Mouse (Mus musculus): ENCODE results near the gene Scand1. TPM values are rescaled to one million over a fixed set of nuclear protein-coding genes. Genes with fewer than 3 reads are reported as not detected.

Gene Scand1
- polyA plus RNA-seq, 1 experiment: 16.3 TPM

DNA sequence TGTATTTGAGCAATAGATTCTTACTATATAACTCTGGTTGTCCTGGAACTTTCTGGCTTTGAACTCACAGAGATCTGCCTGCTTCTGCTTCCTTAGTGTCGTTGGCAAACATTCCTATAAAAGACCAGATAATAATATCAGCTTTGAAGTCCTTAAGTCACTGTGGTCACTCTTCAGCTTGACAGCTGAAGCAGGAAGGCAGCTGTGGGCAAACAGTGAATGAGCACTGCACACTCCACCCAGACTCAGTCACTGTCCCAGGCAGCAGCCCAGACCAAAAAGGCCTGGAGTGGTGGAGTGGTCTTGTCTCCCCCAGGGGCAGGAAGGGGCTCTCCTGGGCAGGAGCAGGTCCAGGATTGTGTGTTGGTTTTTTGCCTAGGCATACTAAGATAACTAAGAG lies 20.5 kb downstream of the Scand1 start:
- no peaks in the 10 kb centered on the region for H3K4me1 ChIP-seq (ENCODE audit: control insufficient read depth, insufficient read depth, low read length)
- no peak overlapping the region for H3K4me3 ChIP-seq (ENCODE audit: insufficient read depth, low read length)
- TF ChIP-seq CTCF (IDR thresholded peaks at IDR 0.05; ENCODE audit: borderline replicate concordance, insufficient read depth, low read length) (no peak), POLR2A (IDR thresholded peaks at IDR 0.05; ENCODE audit: low read depth, low read length) (no peak)
- no peak overlapping the region for H3K27ac ChIP-seq (ENCODE audit: insufficient read depth, low read length)

DNA sequence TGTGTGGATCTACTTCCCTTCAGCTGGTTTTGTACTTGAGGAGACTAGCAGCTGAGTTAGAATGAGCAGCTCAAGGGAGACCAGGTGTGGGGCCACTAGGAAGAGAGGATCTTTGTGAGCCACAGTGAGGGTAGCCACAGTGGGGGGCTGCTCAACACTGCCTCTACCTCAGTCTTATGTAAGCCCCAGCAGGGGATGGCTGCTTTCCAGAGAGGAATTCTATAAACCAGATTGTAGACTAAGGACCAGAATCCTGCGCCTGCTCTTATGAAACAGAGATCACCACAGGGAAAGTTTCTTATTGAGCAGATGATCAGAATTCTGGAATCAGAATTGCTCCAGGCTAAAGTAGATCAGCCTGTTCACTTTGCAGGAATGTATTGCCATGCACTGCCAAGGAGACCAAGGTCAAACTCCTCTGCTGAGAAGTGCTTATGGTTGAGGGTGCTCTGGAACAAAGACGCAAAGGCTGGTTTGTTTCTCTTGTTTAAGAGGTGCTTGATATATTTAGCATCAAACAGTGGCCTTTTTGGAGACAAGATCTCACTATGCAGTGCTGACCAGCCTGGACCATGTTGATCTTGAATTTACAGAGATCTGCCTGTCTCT lies 22.8 kb downstream of the Scand1 start:
- TF ChIP-seq POLR2A (IDR thresholded peaks at IDR 0.05; ENCODE audit: low read depth, low read length) (no peak), CTCF (IDR thresholded peaks at IDR 0.05; ENCODE audit: borderline replicate concordance, insufficient read depth, low read length) (no peak)

DNA sequence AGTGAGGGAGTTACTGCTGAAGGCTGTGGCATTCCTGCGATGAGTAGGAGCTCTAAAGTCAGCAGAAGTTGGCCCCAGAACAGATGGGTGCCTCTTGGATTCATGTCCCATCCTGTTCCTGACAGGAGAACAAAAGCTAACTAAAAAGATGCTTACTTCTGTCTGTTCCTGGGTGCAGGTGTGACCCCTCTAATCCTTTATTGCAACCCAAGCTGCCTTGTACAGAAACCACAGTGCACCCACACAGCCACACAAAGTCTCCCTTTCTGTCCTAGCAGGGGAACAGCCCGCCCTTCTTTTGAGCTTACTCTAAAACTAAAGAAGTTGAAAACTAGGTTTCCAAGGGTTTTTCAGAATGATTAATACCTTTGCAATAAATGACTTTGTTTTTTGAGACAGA lies 24.3 kb downstream of the Scand1 start:
- Histone ChIP-seq H3K27ac (ENCODE audit: insufficient read depth, low read length) (no peak overlapping the region), H3K4me3 (ENCODE audit: insufficient read depth, low read length) (no peak overlapping the region), H3K4me1 (ENCODE audit: control insufficient read depth, insufficient read depth, low read length) (no peaks in the 10 kb centered on the region)
- no peak for TF ChIP-seq CTCF (IDR thresholded peaks at IDR 0.05; ENCODE audit: borderline replicate concordance, insufficient read depth, low read length)
- TF ChIP-seq POLR2A (IDR thresholded peaks at IDR 0.05; ENCODE audit: low read depth, low read length): no peak

More for the DNA sequence above, 22.8 kb downstream of the Scand1 start:
- Histone ChIP-seq H3K4me1 (ENCODE audit: control insufficient read depth, insufficient read depth, low read length) (no peaks in the 10 kb centered on the region), H3K27ac (ENCODE audit: insufficient read depth, low read length) (no peak overlapping the region), H3K4me3 (ENCODE audit: insufficient read depth, low read length) (no peak overlapping the region)

DNA sequence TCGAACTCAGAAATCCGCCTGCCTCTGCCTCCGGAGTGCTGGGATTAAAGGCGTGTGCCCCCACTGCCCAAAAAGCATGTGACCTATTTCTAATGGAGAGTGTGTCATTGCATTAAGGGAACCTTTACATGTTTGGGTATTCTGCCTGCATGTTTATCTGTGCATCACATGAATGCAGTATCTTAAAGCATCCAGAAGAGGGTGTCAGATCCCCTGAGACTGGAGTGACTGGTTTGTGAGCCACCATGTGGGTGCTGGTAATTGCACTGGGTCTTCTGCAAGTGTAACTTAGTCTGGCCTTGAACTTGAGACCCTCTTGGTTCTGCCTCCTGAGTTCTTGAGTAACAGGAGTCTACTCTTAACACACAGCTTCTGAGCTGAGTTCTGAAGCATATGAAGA lies 25.8 kb downstream of the Scand1 start:
- no peaks in the 10 kb centered on the region for H3K4me1 ChIP-seq (ENCODE audit: control insufficient read depth, insufficient read depth, low read length)
- H3K4me3 ChIP-seq (ENCODE audit: insufficient read depth, low read length): no peak overlapping the region
- TF ChIP-seq POLR2A (IDR thresholded peaks at IDR 0.05; ENCODE audit: low read depth, low read length) (no peak), CTCF (IDR thresholded peaks at IDR 0.05; ENCODE audit: borderline replicate concordance, insufficient read depth, low read length) (no peak)
- no peak overlapping the region for H3K27ac ChIP-seq (ENCODE audit: insufficient read depth, low read length)

DNA sequence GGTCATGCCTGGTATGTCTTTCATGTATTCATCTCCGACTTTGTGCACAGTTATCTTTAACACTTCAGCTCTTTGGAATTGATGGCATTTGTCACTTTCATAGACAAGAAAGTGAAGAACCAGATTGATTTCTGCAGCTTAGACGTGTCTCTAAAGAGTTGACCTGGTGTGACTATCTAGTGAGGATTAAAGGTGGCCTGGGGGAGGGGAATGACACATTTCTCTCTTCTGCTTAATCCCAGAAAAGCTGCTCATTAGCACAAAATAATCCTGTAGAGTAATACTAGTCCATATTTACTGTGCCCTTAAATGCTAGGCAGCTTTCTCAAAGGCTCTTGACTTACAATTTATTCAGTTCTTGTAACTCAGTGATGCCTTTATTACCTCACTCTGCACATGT lies 27.3 kb downstream of the Scand1 start:
- H3K4me1 ChIP-seq (ENCODE audit: control insufficient read depth, insufficient read depth, low read length): no peaks in the 10 kb centered on the region
- no peak for TF ChIP-seq CTCF (IDR thresholded peaks at IDR 0.05; ENCODE audit: borderline replicate concordance, insufficient read depth, low read length)
- no peak for TF ChIP-seq POLR2A (IDR thresholded peaks at IDR 0.05; ENCODE audit: low read depth, low read length)
- H3K4me3 ChIP-seq (ENCODE audit: insufficient read depth, low read length): no peak overlapping the region
- no peak overlapping the region for H3K27ac ChIP-seq (ENCODE audit: insufficient read depth, low read length)

DNA sequence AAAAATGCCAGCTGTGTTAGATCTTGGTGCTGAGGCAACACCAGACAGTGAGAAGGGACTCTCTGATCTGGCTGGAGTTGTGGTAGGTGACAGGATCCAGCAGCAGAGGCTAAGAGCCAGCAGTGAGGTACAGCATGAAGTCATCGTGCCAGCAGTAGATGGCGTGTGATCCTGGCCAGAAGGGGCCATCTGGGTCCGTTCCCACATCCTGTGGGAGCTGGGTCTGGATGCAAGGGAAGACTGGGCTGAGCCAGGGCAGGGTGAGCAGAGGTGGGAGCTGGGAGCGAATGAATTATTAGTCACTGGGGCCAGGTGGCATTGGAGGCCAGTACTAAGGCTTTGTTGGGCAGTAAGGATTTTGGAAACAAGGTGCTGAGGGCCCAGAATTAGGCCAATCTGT lies 31.3 kb downstream of the Scand1 start:
- Histone ChIP-seq H3K4me1 (ENCODE audit: control insufficient read depth, insufficient read depth, low read length) (no peaks in the 10 kb centered on the region), H3K4me3 (ENCODE audit: insufficient read depth, low read length) (no peak overlapping the region), H3K27ac (ENCODE audit: insufficient read depth, low read length) (no peak overlapping the region)
- TF ChIP-seq CTCF (IDR thresholded peaks at IDR 0.05; ENCODE audit: borderline replicate concordance, insufficient read depth, low read length) (no peak), POLR2A (IDR thresholded peaks at IDR 0.05; ENCODE audit: low read depth, low read length) (no peak)

DNA sequence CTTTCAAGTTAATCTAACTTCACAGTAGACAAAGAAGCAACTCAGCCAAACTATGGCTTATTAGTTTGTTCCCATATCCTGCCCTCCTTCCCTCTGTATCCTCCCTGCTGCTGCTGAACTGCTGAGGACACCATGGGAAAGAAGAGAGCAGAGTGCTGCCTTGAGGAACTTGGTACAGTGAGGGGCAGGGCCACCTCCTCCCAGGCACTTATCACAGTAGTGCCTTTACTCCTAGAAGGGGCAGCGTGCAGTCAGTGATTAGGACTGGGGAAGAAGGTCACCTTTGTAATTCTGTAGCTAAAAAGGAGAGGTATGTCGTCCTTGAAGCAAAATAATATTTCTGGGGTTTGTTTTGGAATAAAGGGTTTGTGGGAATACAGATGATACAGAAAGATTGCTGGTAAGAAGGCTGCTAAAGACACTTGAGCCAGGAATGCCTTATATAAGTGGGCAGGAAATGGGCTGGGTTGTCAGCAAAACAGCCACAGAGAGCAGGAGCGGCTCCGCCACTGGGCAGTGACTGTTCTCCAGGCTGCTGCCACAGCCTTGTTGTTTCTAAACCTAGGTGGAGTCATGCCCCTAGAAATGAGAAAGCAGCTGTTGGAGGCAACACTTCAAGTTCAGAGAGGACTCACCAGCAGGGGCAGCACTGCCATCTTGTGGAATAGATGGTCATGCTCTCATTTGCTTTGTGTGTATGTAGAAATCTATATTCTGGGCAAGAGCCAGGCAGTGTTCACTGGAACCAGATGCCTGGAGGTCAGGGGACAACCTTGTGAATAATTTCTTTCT lies 34.1 kb downstream of the Scand1 start:
- TF ChIP-seq CTCF (IDR thresholded peaks at IDR 0.05; ENCODE audit: borderline replicate concordance, insufficient read depth, low read length) (peak; percentile 77), POLR2A (IDR thresholded peaks at IDR 0.05; ENCODE audit: low read depth, low read length) (no peak)
- Histone ChIP-seq H3K4me3 (ENCODE audit: insufficient read depth, low read length) (no peak overlapping the region), H3K4me1 (ENCODE audit: control insufficient read depth, insufficient read depth, low read length) (no peaks in the 10 kb centered on the region), H3K27ac (ENCODE audit: insufficient read depth, low read length) (peak overlapping the region; percentile 20)

DNA sequence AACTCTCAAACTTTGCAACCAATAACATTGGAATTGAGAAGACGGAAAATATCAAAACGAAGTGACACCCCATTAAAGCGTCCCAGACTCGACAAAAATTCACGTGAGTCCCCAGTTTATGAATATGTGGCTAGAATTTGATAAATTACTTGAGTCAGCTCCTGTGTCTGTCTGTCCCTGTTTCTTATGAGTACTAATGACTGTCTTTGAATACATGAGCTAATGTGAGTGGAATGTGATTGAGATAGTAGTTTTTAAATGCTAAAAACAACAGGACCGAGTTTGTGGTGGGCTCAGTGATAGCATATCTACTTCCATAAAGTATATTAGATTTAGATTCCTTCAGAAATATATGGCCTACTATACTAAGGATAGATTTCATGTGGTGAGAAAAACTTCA lies 40.0 kb downstream of the Scand1 start:
- Histone ChIP-seq H3K4me3 (ENCODE audit: insufficient read depth, low read length) (no peak overlapping the region), H3K27ac (ENCODE audit: insufficient read depth, low read length) (no peak overlapping the region), H3K4me1 (ENCODE audit: control insufficient read depth, insufficient read depth, low read length) (no peaks in the 10 kb centered on the region)
- no peak for TF ChIP-seq CTCF (IDR thresholded peaks at IDR 0.05; ENCODE audit: borderline replicate concordance, insufficient read depth, low read length)
- no peak for TF ChIP-seq POLR2A (IDR thresholded peaks at IDR 0.05; ENCODE audit: low read depth, low read length)

DNA sequence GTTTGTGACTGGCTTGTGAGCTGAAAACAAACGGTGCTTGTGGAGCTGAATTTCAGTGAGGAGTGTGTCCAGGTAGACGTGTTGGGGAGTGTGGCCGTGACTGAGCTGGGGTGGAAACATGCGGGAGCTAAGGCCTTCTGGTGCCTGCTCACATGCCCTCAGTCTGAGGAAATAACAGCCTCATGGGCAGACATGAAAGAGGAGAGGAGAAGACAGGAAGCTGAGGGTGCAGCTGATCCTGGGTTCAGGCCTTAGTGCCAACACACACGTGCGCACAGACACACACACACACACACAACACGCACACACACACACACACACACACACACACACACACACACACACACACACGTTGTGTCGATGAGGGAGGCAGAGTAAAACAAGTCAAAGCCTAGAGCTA lies 44.9 kb downstream of the Scand1 start:
- Histone ChIP-seq H3K4me3 (ENCODE audit: insufficient read depth, low read length) (no peak overlapping the region), H3K4me1 (ENCODE audit: control insufficient read depth, insufficient read depth, low read length) (no peaks in the 10 kb centered on the region), H3K27ac (ENCODE audit: insufficient read depth, low read length) (no peak overlapping the region)
- TF ChIP-seq POLR2A (IDR thresholded peaks at IDR 0.05; ENCODE audit: low read depth, low read length) (no peak), CTCF (IDR thresholded peaks at IDR 0.05; ENCODE audit: borderline replicate concordance, insufficient read depth, low read length) (no peak)

DNA sequence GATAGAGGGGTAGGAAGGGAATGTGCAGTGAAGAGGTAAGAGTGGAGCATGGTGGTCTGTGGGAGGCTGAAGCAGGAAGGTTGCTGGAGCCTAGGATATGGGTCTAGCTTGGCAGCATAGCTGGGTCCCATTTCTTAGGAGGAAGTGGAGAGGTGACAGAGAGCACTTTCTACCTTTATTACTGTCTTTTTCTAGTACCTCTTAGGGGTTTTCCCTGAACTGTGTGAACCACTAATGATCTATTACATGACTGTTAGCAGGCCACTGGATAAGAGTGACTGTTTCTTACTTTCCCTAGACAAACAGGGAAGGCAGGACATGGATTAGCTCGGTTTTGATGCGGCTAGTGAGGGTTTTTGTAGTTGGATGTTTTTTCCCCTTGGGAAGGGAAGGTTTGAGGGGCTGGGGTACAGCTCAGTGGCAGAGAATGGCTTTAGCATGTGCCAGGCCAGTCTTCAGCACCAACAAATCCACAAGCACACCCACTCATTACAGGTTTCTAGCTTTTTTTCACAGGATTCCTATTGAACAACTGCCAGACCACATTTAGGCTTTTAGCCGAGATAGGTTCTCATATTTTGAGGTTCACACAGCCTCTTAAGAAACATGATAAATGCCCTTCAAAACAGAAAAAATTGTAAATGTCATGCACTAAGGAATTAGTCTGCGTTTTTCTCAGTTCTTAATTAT lies 49.2 kb downstream of the Scand1 start:
- Histone ChIP-seq H3K4me1 (ENCODE audit: control insufficient read depth, insufficient read depth, low read length) (peaks cover 4% of the 10 kb centered on the region; the same call in 1 of the 2 replicates), H3K27ac (ENCODE audit: insufficient read depth, low read length) (no peak overlapping the region), H3K4me3 (ENCODE audit: insufficient read depth, low read length) (no peak overlapping the region)
- TF ChIP-seq POLR2A (IDR thresholded peaks at IDR 0.05; ENCODE audit: low read depth, low read length) (no peak), CTCF (IDR thresholded peaks at IDR 0.05; ENCODE audit: borderline replicate concordance, insufficient read depth, low read length) (no peak)

Other genes with a start within 250 kb of the Scand1 start
- 1.5 and 3.9 TPM in 2 replicates for gene Spag4, start 247.5 kb downstream of the Scand1 start, polyA plus RNA-seq (2011; ENCODE audit: insufficient read length, low read depth, missing spikeins)
- 59.3 and 67.9 TPM in 2 replicates for gene Cpne1, start 200.7 kb downstream of the Scand1 start, polyA plus RNA-seq (2011; ENCODE audit: insufficient read length, low read depth, missing spikeins)
- gene Rbm12, start 200.7 kb downstream of the Scand1 start, polyA plus RNA-seq (2011; ENCODE audit: insufficient read length, low read depth, missing spikeins): 24.8 and 27.4 TPM in 2 replicates
- gene Gm28036, start 185.6 kb downstream of the Scand1 start, polyA plus RNA-seq (2011; ENCODE audit: insufficient read length, low read depth, missing spikeins): 29.0 and 29.7 TPM in 2 replicates
- gene Romo1, start 168.7 kb downstream of the Scand1 start, polyA plus RNA-seq (2011; ENCODE audit: insufficient read length, low read depth, missing spikeins): 185 TPM in 2 replicates
- 30.2 and 37.7 TPM in 2 replicates for gene Nfs1, start 168.5 kb downstream of the Scand1 start, polyA plus RNA-seq (2011; ENCODE audit: insufficient read length, low read depth, missing spikeins)
- 391 and 520 TPM in 2 replicates for gene Rbm39, start 132.5 kb downstream of the Scand1 start, polyA plus RNA-seq (2011; ENCODE audit: insufficient read length, low read depth, missing spikeins)
- 32.3 and 39.4 TPM in 2 replicates for gene Phf20, start 116.2 kb downstream of the Scand1 start, polyA plus RNA-seq (2011; ENCODE audit: insufficient read length, low read depth, missing spikeins)
- 1.3 and 3.4 TPM in 2 replicates for gene Cnbd2, start 405 bp downstream of the Scand1 start, polyA plus RNA-seq (2011; ENCODE audit: insufficient read length, low read depth, missing spikeins)
- 33.6 and 35.5 TPM in 2 replicates for gene Epb41l1, start 108.2 kb upstream of the Scand1 start, polyA plus RNA-seq (2011; ENCODE audit: insufficient read length, low read depth, missing spikeins)
- gene Aar2, start 234.9 kb upstream of the Scand1 start, polyA plus RNA-seq (2011; ENCODE audit: insufficient read length, low read depth, missing spikeins): 13.3 and 14.1 TPM in 2 replicates

All from embryonic fibroblast, embryonic 13.5 days (primary cell).